Comparison of ENCODE assay signal across 18 mouse cellular contexts in genomic region chr19:53041133-53041510, GRCm38 (mm10). TPM values are rescaled to one million over a fixed set of nuclear protein-coding genes. Genes with fewer than 3 reads are reported as not detected.
DNase-seq lines count a peak whose midpoint lies in the region; ATAC-seq and TF ChIP-seq lines count a peak whose summit lies in the region.
"Had no signal": no experiment of that assay in that cellular context is flagged by ENCODE, and none has a peak within 500 bp of the region (broad histone marks: within the 10 kb centered on the region; RNA-seq: fewer than 3 reads in every experiment).

No protein-coding gene starts in this region.

- no peaks in the 10 kb centered on the region for H3K9me3 ChIP-seq in heart, postnatal 0 days (replicated peaks; ENCODE audit: control insufficient read depth, low read length)
- no peaks in the 10 kb centered on the region for H3K9me3 ChIP-seq in E14TG2a.4 (ENCODE audit: low read length)
- no peaks in the 10 kb centered on the region for H3K9me3 ChIP-seq in embryonic facial prominence, embryonic 15.5 days (replicated peaks)
- H3K9me3 ChIP-seq in forebrain, embryonic 10.5 days, result no peaks in the 10 kb centered on the region
- H3K9me3 ChIP-seq: hindbrain, embryonic 15.5 days; liver, embryonic 13.5 days; neural tube, embryonic 12.5 days had no signal

- TF ChIP-seq CTCF in heart, postnatal 0 days (IDR thresholded peaks at IDR 0.05; ENCODE audit: low read depth), result no peak
- no peak for TF ChIP-seq CTCF in E14TG2a.4 (conservative IDR thresholded peaks at IDR 0.05; ENCODE audit: low read length)

- peaks cover 32% of the 10 kb centered on the region for H3K4me1 ChIP-seq in heart, postnatal 0 days (ENCODE audit: control insufficient read depth, insufficient read depth)
- peaks cover 65% of the 10 kb centered on the region for H3K4me1 ChIP-seq in E14TG2a.4 (replicated peaks; ENCODE audit: low read depth, low read length)
- peaks cover 35% of the 10 kb centered on the region for H3K4me1 ChIP-seq in embryonic facial prominence, embryonic 15.5 days
- peaks cover 22% of the 10 kb centered on the region for H3K4me1 ChIP-seq in forebrain, embryonic 10.5 days

- DNase-seq in cerebellum, adult 8-10 months, result peak; percentile 23
- DNase-seq in heart, postnatal 0 days (ENCODE audit: low spot score), result no peak
- DNase-seq in heart, postnatal 25 days (ENCODE audit: low spot score), result no peak
- no peak for DNase-seq in urinary bladder, adult 2 months (ENCODE audit: low spot score)
- DNase-seq in forebrain, embryonic 10.5 days (ENCODE audit: extremely low spot score, low spot score), result no peak
- DNase-seq: adrenal gland, postnatal 10 days; embryo, embryonic 11 days; gastrocnemius, postnatal 25 days; heart, postnatal 10 days; kidney, adult 11 months; liver, embryonic 13.5 days; right cerebral cortex, postnatal 4 days; thymus, postnatal 36 days had no signal

- no peak for TF ChIP-seq EP300 in heart, postnatal 0 days (IDR thresholded peaks at IDR 0.05; ENCODE audit: low read depth)

- H3K4me2 ChIP-seq in heart, postnatal 0 days (ENCODE audit: low read depth, low read length), result no peak overlapping the region
- no peak overlapping the region for H3K4me2 ChIP-seq in embryonic facial prominence, embryonic 15.5 days (replicated peaks)
- H3K4me2 ChIP-seq: hindbrain, embryonic 15.5 days; liver, embryonic 13.5 days; neural tube, embryonic 12.5 days had no signal

- 0 out of 2 replicates have a peak overlapping the region, but pooled peaks have one; percentile 16 for H3K27ac ChIP-seq in heart, postnatal 0 days (ENCODE audit: low read depth)
- H3K27ac ChIP-seq in embryonic facial prominence, embryonic 15.5 days (replicated peaks), result peak overlapping the region; percentile 58; the same call in 1 of the 2 replicates
- no peak overlapping the region for H3K27ac ChIP-seq in forebrain, embryonic 10.5 days
- H3K27ac ChIP-seq: hindbrain, embryonic 15.5 days; liver, embryonic 13.5 days; neural tube, embryonic 12.5 days had no signal

- H3K27me3 ChIP-seq in heart, postnatal 0 days (ENCODE audit: control insufficient read depth, insufficient read depth, low read length), result no peaks in the 10 kb centered on the region
- H3K27me3 ChIP-seq in E14TG2a.4 (ENCODE audit: insufficient read depth, low read length), result no peaks in the 10 kb centered on the region
- no peaks in the 10 kb centered on the region for H3K27me3 ChIP-seq in embryonic facial prominence, embryonic 15.5 days
- H3K27me3 ChIP-seq in forebrain, embryonic 10.5 days (ENCODE audit: poor library complexity, severe bottlenecking), result no peaks in the 10 kb centered on the region
- H3K27me3 ChIP-seq: hindbrain, embryonic 15.5 days; liver, embryonic 13.5 days; neural tube, embryonic 12.5 days had no signal

- H3K4me3 ChIP-seq in heart, postnatal 0 days (ENCODE audit: low read depth, low read length), result no peak overlapping the region
- peak overlapping the region; percentile 43 for H3K4me3 ChIP-seq in E14TG2a.4 (replicated peaks; ENCODE audit: low read length)
- no peak overlapping the region for H3K4me3 ChIP-seq in embryonic facial prominence, embryonic 15.5 days (replicated peaks)
- H3K4me3 ChIP-seq in forebrain, embryonic 10.5 days, result no peak overlapping the region
- H3K4me3 ChIP-seq: hindbrain, embryonic 15.5 days; liver, embryonic 13.5 days; neural tube, embryonic 12.5 days had no signal

- intact Hi-C loops in heart, postnatal 25 days (cut with DNase I), result loop anchor here (2.0 to 5.0 kb wide), 2 partner anchors 46 to 100 kb away; partner anchors contain the start of gene Add3

- no peak for ATAC-seq in cerebellum, adult (ENCODE audit: insufficient number of reproducible peaks, low FRiP score, low TSS enrichment)
- no peak for ATAC-seq in heart, postnatal 0 days (ENCODE audit: insufficient read depth, low read depth)
- no peak for ATAC-seq in embryonic facial prominence, embryonic 15.5 days (ENCODE audit: insufficient number of reproducible peaks, low FRiP score, low TSS enrichment, low read depth)

- WGBS in heart, postnatal 0 days, result 48% methylated on average over 5 of the region's 5 CpGs
- WGBS in embryonic facial prominence, embryonic 15.5 days, result 52% methylated on average over 5 of the region's 5 CpGs
- WGBS in forebrain, embryonic 10.5 days, result 85% methylated on average over 5 of the region's 5 CpGs

- H3K9ac ChIP-seq in heart, postnatal 0 days (replicated peaks; ENCODE audit: low read depth, low read length), result no peak overlapping the region
- H3K9ac ChIP-seq in embryonic facial prominence, embryonic 15.5 days, result no peak overlapping the region
- H3K9ac ChIP-seq: hindbrain, embryonic 15.5 days; liver, embryonic 13.5 days; neural tube, embryonic 12.5 days had no signal

- 0 out of 2 replicates have a peak, but pooled peaks cover 4% of the 10 kb centered on the region for H3K36me3 ChIP-seq in heart, postnatal 0 days (replicated peaks; ENCODE audit: control insufficient read depth, insufficient read depth, low read length)
- H3K36me3 ChIP-seq in E14TG2a.4 (ENCODE audit: insufficient read depth, low read length), result no peaks in the 10 kb centered on the region
- H3K36me3 ChIP-seq in embryonic facial prominence, embryonic 15.5 days, result no peaks in the 10 kb centered on the region
- peaks cover 4% of the 10 kb centered on the region for H3K36me3 ChIP-seq in forebrain, embryonic 10.5 days (replicated peaks)
- H3K36me3 ChIP-seq: hindbrain, embryonic 15.5 days; neural tube, embryonic 12.5 days had no signal

RNA-seq across cellular contexts. Expression of gene Xpnpep1, which starts 1.1 kb away (rescaled TPM):
- 107 and 134 TPM in 2 replicates for total RNA-seq in heart, postnatal 0 days (2014; rRNA removed; ENCODE audit: low replicate concordance)
- 106 and 119 TPM in 2 replicates for polyA plus RNA-seq in heart, postnatal 0 days (2015; fragmentation: Nextera tagmentation; extraction: Ambion mirVana)
- total RNA-seq in heart, postnatal 25 days (2021), result 10 to 100 TPM; 80.0 to 90.6 TPM
- 132 and 137 TPM in 2 replicates for polyA plus RNA-seq in embryonic facial prominence, embryonic 15.5 days (2015; fragmentation: Nextera tagmentation; extraction: Ambion mirVana)
- polyA plus RNA-seq in urinary bladder, adult 2 months (2012; rRNA removed), result 58.0 and 68.6 TPM in 2 replicates
- 156 TPM in 2 replicates for polyA plus RNA-seq in forebrain, embryonic 10.5 days (2016; fragmentation: Nextera tagmentation; extraction: Ambion mirVana)
